Mouse (Mus musculus): ENCODE data around the gene Dusp5.
"Not testable (repeated sequence)": the region's sequence is repeated elsewhere in the genome, so short reads cannot be mapped to it uniquely, and the experiment has no call there.

DNA sequence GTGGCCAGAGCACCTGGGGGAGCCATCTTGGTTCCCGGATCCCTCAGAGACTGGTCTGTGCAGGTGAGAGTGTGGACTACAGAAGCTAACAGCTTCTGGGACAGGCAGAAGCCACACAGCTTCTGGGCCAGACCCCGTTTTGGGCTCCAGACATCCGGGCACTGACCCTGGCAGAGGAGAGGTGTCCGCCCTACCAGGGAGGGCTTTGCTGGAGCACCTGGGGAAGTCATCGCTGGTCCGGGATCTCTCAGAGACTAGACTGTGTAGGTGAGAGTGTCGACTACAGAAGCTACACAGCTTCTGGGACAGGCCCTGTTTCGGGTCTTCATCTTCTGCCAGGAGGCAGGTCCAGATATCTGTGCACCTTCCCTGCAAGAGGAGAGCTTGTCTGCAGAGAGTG, 51.4 kb downstream of the Dusp5 start:
- not testable (repeated sequence) for TF ChIP-seq EP300, CTCF (IDR thresholded peaks at IDR 0.05; ENCODE audit: low read depth)
